Mouse (Mus musculus) liver, adult 10 weeks (tissue): ENCODE data around the gene Akap13. TPM values are rescaled to one million over a fixed set of nuclear protein-coding genes. Genes with fewer than 3 reads are reported as not detected.

Experiments used
- polyA plus RNA-seq: library from polyadenylated mRNA; stranded (reverse); fragments of 350-450 nt; fragmentation: Illumina TruSeq; extraction: RNeasy Lipid Tissue Mini Kit (QIAGEN cat#74804); gene quantifications from one replicate; pipeline ENCODE4 v1.2.3, GENCODE M21; 2014; ENCODE audit warnings: low read depth, low replicate concordance

The Akap13 gene
- polyA plus RNA-seq = 8.4 TPM

GRCm38 (mm10) chr7:75455223-75456151, at the start of gene Akap13:
Gene Akap13, plus strand, starts transcription at chr7:75455534.

Other genes with a start within 250 kb of the Akap13 start
- gene Sv2b, start 146.3 kb upstream of the Akap13 start, polyA plus RNA-seq = not detected